Mouse (Mus musculus) neural tube, embryonic 12.5 days (tissue): ENCODE data around the gene BC048671. TPM values are rescaled to one million over a fixed set of nuclear protein-coding genes. Genes with fewer than 3 reads are reported as not detected.

Experiments
- ATAC-seq: fragments of 200-750 bp; cut with Nextera tagmentation; 2 replicates; pipeline ENCODE4 v1.8.0; 2017; ENCODE audit warnings: low read depth, mild to moderate bottlenecking, moderate TSS enrichment, moderate library complexity; ENCODE audit not compliant: low FRiP score
- H3K27ac ChIP-seq: fragments of 300-500 bp; sonication (generic); 2 replicates; pipeline ENCODE4 v1.5.1; 2016
- H3K27me3 ChIP-seq: fragments of 300-500 bp; sonication (generic); replicated peaks from 2 replicates; pipeline ENCODE4 v1.6.1; 2016; ENCODE audit warnings: mild to moderate bottlenecking
- H3K36me3 ChIP-seq: fragments of 300-500 bp; sonication (generic); 2 replicates; pipeline ENCODE4 v1.6.1; 2016; ENCODE audit warnings: mild to moderate bottlenecking
- H3K4me1 ChIP-seq: fragments of 300-500 bp; sonication (generic); 2 replicates; pipeline ENCODE4 v1.6.1; 2016
- H3K4me2 ChIP-seq: fragments of 300-500 bp; sonication (generic); replicated peaks from 2 replicates; pipeline ENCODE4 v1.6.1; 2016; ENCODE audit warnings: mild to moderate bottlenecking
- H3K4me3 ChIP-seq: fragments of 300-500 bp; sonication (generic); 2 replicates; pipeline ENCODE4 v1.5.1; 2016
- H3K9ac ChIP-seq: fragments of 300-500 bp; sonication (generic); 2 replicates; pipeline ENCODE4 v1.6.1; 2016; ENCODE audit warnings: mild to moderate bottlenecking
- H3K9me3 ChIP-seq: fragments of 300-500 bp; sonication (generic); 2 replicates; pipeline ENCODE4 v1.6.1; 2016; ENCODE audit warnings: mild to moderate bottlenecking
- WGBS: fragments of 180-500 bp; shearing (Covaris S2); methylation state at CpG from one replicate; pipeline ENCODE4 v1.1.7; 2016; 5-methylcytosine and 5-hydroxymethylcytosine counted together
- polyA plus RNA-seq: library from polyadenylated mRNA; unstranded; fragments of >200 nt; fragmentation: Nextera tagmentation; extraction: Ambion mirVana; gene quantifications from 2 replicates; pipeline ENCODE4 v1.2.1, GENCODE M21; 2016

BC048671 gene
- not detected in 2 replicates for polyA plus RNA-seq

DNA sequence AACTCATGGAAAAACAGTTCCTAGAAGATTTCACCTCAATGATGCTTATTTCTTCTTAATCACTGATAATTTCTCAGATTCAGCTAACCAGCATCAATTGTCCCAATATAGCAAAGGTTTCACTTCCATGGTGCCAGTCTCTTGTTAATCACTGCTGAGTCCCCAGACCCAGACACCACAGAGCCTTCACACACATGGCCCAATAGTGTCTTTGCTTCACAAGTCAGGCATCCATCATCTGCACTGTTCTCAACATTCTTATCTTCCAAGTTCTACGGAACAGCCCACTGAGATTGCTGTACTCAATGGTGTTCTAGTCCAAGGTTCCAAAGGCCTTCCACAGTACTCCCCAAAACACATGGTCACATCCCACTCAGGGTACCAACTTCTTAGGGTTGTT, at the start of gene BC048671:
TSS of gene BC048671 (plus strand) at position 301 of the 400 bp plus-strand sequence.
- 98% methylated on average over 1 of the region's 1 CpGs for WGBS
- Histone ChIP-seq H3K27me3 (no peaks in the 10 kb centered on the region), H3K9ac (no peak within 1 kb of the TSS), H3K27ac (no peak within 1 kb of the TSS), H3K36me3 (no peaks in the 10 kb centered on the region), H3K4me1 (no peaks in the 10 kb centered on the region), H3K4me3 (no peak within 1 kb of the TSS), H3K9me3 (no peaks in the 10 kb centered on the region), H3K4me2 (no peak within 1 kb of the TSS)
- no peak for ATAC-seq

DNA sequence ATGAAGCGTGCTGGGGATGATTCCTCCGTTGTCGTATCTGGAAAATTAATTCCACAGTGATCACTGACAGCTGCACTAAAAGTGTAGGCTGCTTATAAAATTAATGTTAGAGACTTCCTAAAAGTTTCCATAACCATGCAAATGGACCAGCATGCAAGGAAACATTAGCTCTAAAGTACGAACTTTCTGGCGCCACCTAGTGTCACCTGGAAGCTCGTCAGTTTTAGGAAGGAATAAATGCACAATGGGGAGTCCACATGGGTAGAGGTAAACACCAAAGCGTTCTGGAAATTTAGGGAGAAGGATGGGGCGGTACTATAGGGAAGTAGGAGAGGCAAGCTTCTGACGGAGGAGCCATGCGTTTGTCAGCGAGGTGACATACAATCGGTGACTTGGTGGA, 12.8 kb upstream of the BC048671 start:
- Histone ChIP-seq H3K9ac (no peak overlapping the region), H3K4me1 (no peaks in the 10 kb centered on the region), H3K27ac (no peak overlapping the region), H3K36me3 (no peaks in the 10 kb centered on the region), H3K4me3 (no peak overlapping the region), H3K4me2 (no peak overlapping the region), H3K9me3 (0 out of 2 replicates have a peak, but pooled peaks cover 5% of the 10 kb centered on the region), H3K27me3 (no peaks in the 10 kb centered on the region)
- ATAC-seq = no peak
- 63% methylated on average over 12 of the region's 12 CpGs for WGBS

DNA sequence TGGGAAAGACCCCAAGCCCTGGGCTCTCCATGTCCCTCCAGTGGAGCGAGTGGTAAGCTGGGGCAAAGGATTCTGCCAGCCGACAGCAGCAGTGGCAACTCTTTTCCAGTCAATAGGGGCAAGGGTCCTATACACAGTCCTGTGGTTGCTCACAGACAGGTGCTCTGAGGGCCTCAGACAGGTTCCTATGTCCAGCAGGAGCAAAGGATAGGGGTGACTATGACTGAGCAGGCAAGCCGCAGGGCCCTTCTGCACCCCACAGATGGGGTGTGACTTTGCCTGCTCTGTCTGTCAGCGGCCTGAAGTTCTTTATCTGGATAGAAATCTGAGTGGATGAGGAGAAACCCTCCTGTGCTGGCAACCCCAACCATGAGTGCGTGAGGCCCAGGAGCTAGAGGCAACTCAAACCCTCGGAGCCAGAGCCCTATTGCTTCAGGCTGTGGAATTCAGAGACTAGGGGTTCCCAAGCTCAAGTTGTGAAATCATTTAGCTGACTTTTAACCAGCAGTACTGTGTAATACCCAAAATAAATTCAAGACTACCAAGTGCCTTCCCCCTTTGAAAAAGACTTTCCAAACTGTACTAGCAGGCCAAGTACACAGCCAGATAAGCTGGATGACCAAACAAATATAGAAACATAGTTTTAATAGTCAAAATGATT, 5.4 kb downstream of the BC048671 start:
- no peak overlapping the region for H3K9ac ChIP-seq
- no peaks in the 10 kb centered on the region for H3K36me3 ChIP-seq
- ATAC-seq = no peak
- H3K4me3 ChIP-seq = no peak overlapping the region
- peaks cover 13% of the 10 kb centered on the region; the same call in 1 of the 2 replicates for H3K9me3 ChIP-seq
- H3K27ac ChIP-seq = no peak overlapping the region
- H3K4me1 ChIP-seq = no peaks in the 10 kb centered on the region
- H3K27me3 ChIP-seq = no peaks in the 10 kb centered on the region
- 90% methylated on average over 6 of the region's 6 CpGs for WGBS
- no peak overlapping the region for H3K4me2 ChIP-seq

DNA sequence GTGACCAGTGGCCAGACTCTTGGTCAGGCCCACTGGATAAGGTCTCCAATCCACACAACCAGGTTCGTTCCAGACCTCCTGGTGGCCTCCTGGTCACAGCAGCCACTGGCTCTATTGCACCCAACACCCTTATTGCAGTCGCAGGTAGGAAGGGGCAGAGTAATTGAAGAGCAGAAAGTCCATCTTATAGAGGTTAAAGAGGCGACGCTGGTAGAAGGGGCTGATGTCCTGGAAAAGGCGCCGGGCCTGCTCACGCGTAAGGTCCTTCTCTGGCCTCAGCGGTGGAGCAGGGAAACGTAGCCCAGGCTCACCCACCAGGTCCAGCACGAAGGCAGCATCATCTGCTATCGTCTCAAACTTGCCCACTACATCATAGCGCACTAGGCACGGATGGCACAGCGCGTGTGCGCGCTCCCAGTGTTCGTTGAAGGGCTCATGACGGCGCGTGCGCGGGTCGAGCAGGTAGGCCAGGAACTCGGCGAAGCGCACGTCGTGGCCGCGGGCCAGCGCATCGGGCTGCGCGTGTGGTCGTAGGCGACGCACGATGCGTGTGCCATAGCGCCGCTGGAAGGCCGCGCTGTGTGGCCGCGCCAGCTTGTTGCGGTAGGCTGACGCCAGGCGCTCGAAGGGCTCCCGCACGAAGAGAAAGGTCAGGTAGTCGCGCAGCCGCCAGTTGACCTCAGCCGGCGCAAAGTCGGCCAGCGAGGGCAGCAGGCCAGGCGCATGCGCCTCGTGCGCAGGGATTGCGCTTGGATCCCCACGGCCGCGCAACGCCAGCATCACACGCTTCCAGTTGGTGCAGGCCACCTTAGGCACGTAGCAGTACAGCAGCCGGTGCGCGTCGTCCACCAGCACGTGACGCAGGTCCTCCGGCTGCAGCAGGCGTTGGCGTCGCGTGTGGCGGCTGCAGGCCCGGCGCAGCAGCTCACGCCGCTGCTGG, 8.1 kb downstream of the BC048671 start:
- ATAC-seq = no peak
- no peaks in the 10 kb centered on the region for H3K36me3 ChIP-seq
- WGBS = 88% methylated on average over 87 of the region's 87 CpGs

DNA sequence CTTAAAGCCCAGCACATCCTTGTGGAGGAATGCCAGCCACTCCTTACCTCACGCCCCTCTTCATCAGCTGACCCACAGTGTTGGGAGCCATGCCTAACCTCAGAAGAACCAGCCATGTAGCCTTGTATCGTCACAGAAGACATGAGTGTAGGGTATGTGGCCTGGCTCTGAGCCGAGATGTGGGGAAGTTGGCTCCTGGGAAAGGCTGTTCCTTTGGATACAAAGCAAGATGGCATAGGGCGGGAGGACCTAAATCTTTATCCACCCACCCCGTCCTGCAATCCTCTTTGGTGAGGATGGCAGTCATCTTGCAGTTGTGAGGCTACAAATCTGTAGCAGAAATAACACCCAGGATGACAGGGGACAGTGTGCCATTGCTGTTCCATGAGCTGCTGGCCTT, 14.9 kb downstream of the BC048671 start:
- Histone ChIP-seq H3K9me3 (no peaks in the 10 kb centered on the region), H3K4me3 (no peak overlapping the region), H3K27ac (no peak overlapping the region), H3K27me3 (no peaks in the 10 kb centered on the region), H3K9ac (no peak overlapping the region), H3K36me3 (no peaks in the 10 kb centered on the region), H3K4me2 (no peak overlapping the region), H3K4me1 (no peaks in the 10 kb centered on the region)
- ATAC-seq = no peak
- WGBS = 88% methylated on average over 5 of the region's 5 CpGs

More for the DNA sequence above, 8.1 kb downstream of the BC048671 start:
- no peak overlapping the region for H3K27ac ChIP-seq
- no peak overlapping the region for H3K4me2 ChIP-seq
- H3K27me3 ChIP-seq = no peaks in the 10 kb centered on the region
- peaks cover 13% of the 10 kb centered on the region; the same call in 1 of the 2 replicates for H3K9me3 ChIP-seq
- no peak overlapping the region for H3K4me3 ChIP-seq
- H3K4me1 ChIP-seq = no peaks in the 10 kb centered on the region
- H3K9ac ChIP-seq = no peak overlapping the region

DNA sequence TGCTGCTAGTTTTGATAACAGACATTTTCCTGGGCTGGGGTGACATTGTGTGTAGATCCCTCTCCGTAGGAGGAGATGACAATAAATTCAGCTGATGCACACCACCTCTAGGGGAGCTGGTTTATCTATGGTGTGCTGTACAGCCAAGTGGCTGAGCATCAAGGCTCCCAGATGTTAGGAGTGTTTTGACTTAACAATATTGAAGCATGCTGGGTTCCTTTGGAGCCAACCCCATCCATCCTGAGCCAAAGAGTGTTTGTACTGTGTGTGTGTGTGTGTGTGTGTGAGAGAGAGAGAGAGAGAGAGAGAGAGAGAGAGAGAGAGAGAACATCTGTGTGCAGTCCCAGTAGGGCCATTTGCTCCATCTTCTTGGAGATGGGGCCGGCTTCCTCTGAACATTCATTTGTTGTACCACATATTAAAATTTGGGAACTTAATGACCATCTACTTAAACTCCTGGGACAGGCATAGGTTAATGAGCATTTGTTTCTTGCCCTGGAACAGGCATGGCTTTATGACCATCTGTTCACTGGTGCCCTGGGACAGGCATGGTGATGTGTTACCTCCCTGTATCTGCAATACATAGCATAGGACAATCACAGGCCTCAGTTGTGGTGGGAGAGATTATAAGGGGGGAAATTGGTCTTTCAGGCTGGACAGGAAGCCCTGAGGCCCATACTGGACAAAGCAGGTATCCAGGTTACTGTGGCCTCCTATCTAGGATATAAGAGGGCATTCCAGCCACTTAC, 16.7 kb downstream of the BC048671 start:
- no peaks in the 10 kb centered on the region for H3K36me3 ChIP-seq
- no peaks in the 10 kb centered on the region for H3K27me3 ChIP-seq
- ATAC-seq = no peak
- H3K9ac ChIP-seq = no peak overlapping the region
- no peak overlapping the region for H3K4me2 ChIP-seq
- 75% methylated on average over 2 of the region's 2 CpGs for WGBS
- H3K4me1 ChIP-seq = no peaks in the 10 kb centered on the region
- H3K27ac ChIP-seq = no peak overlapping the region
- H3K4me3 ChIP-seq = no peak overlapping the region
- H3K9me3 ChIP-seq = no peaks in the 10 kb centered on the region

DNA sequence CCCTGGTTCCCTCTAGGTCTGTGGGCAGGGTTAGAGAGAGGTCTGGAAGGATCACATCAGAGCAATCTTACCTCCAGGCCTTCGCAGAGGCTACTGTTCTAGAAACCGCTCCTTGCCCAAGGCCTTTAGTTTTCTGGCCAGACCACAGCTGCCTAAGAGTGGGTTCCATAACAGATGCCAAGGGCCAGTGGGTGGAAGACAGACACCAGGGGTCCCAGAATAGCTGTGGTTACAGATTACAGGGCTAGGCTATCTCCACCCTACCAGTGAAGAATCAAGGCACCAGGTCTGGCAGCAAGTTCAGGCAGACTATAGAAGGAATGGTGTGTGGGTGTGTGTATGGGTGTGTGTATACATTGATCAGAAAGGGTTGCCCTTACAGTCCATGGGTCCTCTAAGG, 18.0 kb downstream of the BC048671 start:
- WGBS = 92% methylated on average over 2 of the region's 2 CpGs
- Histone ChIP-seq H3K4me1 (no peaks in the 10 kb centered on the region), H3K9me3 (no peaks in the 10 kb centered on the region), H3K4me2 (no peak overlapping the region), H3K4me3 (no peak overlapping the region), H3K36me3 (no peaks in the 10 kb centered on the region), H3K9ac (no peak overlapping the region), H3K27ac (no peak overlapping the region), H3K27me3 (0 out of 2 replicates have a peak, but pooled peaks cover 4% of the 10 kb centered on the region)
- ATAC-seq = no peak

DNA sequence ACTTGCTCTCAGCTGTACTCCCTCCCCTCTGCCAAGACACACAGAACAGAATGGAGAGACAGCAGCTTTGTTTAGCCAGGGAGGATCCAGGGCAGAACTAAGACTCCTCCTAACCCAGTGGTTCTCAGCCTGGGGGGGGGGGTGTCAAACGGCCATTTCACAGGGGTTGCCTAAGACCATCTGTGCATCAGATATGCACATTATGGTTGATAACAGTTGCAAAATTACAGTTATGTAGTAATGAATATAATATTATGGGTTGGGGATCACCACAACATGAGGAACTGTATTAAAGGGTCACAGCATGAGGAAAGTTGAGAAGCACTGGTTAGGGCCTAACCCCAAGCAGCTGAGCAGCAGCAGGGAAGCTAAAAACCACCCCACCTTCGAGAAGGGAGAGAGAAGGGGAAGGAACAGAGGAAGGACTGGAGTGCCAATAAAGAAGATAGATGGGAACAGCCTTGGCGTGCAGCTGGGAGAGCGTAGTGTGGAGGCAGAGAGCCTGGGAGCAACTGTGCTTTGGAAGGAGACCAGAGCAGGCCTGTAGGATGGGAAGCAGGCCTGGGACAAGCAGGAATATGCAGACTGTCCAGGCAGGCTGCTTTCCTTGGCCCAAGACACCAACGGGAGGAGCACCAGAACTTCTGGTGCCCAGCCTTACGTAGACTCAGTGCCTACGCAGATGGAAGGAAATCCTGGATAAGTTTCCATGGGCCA, 18.6 kb downstream of the BC048671 start:
- Histone ChIP-seq H3K27ac (no peak overlapping the region), H3K9ac (no peak overlapping the region), H3K4me3 (no peak overlapping the region), H3K36me3 (no peaks in the 10 kb centered on the region), H3K4me2 (no peak overlapping the region), H3K4me1 (no peaks in the 10 kb centered on the region), H3K9me3 (no peaks in the 10 kb centered on the region), H3K27me3 (0 out of 2 replicates have a peak, but pooled peaks cover 6% of the 10 kb centered on the region)
- ATAC-seq = no peak
- WGBS = 75% methylated on average over 7 of the region's 7 CpGs

DNA sequence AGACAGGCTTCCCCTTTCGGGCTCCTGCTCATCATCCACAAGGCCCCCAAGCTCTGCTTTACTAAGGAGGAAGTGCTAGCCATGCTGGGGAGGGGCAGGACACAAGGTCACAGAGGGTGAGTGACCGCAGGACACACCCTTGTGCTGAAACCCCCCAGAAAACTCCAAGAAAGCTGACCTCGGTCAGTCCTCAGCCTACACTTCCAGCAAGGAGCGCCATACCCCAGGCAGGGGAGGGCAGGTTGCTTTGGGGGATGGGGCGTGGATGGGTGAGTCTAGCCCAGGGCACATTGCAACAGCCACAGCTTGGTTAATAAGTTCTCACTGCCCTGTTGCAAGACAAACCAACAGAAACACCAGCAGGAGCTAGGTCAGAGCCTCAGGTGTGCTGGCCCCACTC, 19.4 kb downstream of the BC048671 start:
- Histone ChIP-seq H3K27me3 (0 out of 2 replicates have a peak, but pooled peaks cover 13% of the 10 kb centered on the region), H3K9ac (no peak overlapping the region), H3K4me2 (no peak overlapping the region), H3K4me1 (no peaks in the 10 kb centered on the region), H3K36me3 (no peaks in the 10 kb centered on the region), H3K4me3 (no peak overlapping the region), H3K9me3 (no peaks in the 10 kb centered on the region), H3K27ac (no peak overlapping the region)
- ATAC-seq = no peak
- WGBS = 81% methylated on average over 5 of the region's 5 CpGs

DNA sequence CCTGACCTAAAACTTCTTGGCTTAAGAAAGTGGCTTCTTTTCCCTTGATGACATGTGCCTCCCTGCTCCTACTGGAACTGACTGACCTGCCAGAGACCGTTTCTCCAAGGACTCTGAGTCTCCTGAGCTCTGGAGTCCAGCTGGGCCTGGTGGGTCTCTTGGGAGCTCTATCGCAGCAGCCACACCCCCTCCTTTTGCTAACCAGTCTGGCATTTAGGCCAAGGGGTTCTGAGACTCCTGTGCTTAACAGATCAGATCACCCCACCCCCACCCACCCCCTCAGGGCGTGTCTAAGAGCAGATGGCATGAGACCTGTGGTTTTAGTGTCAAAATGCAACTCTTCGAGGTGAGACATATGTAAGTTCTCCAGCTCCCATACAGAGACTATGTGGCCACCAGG, 20.8 kb downstream of the BC048671 start:
- no peaks in the 10 kb centered on the region for H3K36me3 ChIP-seq
- no peak overlapping the region for H3K4me3 ChIP-seq
- no peak for ATAC-seq
- WGBS = 64% methylated on average over 4 of the region's 4 CpGs
- H3K9ac ChIP-seq = no peak overlapping the region
- no peaks in the 10 kb centered on the region for H3K9me3 ChIP-seq
- H3K4me2 ChIP-seq = no peak overlapping the region
- H3K27me3 ChIP-seq = 0 out of 2 replicates have a peak, but pooled peaks cover 14% of the 10 kb centered on the region
- no peaks in the 10 kb centered on the region for H3K4me1 ChIP-seq
- no peak overlapping the region for H3K27ac ChIP-seq

DNA sequence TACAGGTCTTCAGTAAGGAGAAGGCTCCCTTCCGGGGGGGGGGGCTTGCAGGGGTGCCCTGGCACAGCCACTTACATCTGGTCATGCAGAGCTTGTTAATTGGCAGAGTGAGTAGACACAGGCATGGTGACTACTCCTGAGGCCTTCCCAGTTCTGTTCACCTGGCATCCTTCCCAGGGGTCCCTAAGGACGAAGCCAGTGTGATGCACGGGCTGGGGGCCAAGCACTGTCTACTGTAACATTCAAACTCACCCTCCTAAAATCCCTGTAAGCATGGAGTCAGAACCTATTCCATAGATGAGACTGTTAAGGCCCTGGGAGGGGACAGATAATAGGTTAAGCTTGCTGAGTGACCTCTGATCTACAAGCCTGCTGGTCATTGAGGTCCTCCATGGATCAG, 23.0 kb downstream of the BC048671 start:
- no peak for ATAC-seq
- H3K9me3 ChIP-seq = no peaks in the 10 kb centered on the region
- WGBS = 83% methylated on average over 3 of the region's 3 CpGs
- no peaks in the 10 kb centered on the region for H3K4me1 ChIP-seq
- no peaks in the 10 kb centered on the region for H3K36me3 ChIP-seq
- no peak overlapping the region for H3K9ac ChIP-seq
- H3K4me2 ChIP-seq = no peak overlapping the region
- 0 out of 2 replicates have a peak, but pooled peaks cover 14% of the 10 kb centered on the region for H3K27me3 ChIP-seq
- H3K4me3 ChIP-seq = no peak overlapping the region
- H3K27ac ChIP-seq = no peak overlapping the region
